Mouse (Mus musculus) midbrain, postnatal 0 days (tissue): Measurements from ENCODE around the gene Frmd5. TPM values are rescaled to one million over a fixed set of nuclear protein-coding genes. Genes with fewer than 3 reads are reported as not detected.

ENCODE experiments used
- ATAC-seq: fragments of 200-750 bp; cut with Nextera tagmentation; 2 replicates; pipeline ENCODE4 v1.8.0; 2017; ENCODE audit warnings: moderate number of reproducible peaks, mild to moderate bottlenecking, moderate TSS enrichment, moderate library complexity; ENCODE audit not compliant: low FRiP score
- DNase-seq: peaks from one replicate; pipeline ENCODE4 v3.0.0-alpha.2; 2015; ENCODE audit warnings: low spot score
- H3K27ac ChIP-seq: fragments of 300-500 bp; sonication (generic); 2 replicates; pipeline ENCODE4 v1.5.1; 2014; ENCODE audit warnings: low read depth, mild to moderate bottlenecking, low read length, mixed read lengths
- H3K27me3 ChIP-seq: fragments of 300-500 bp; sonication (generic); 2 replicates; pipeline ENCODE4 v1.6.1; 2014; ENCODE audit warnings: low read length, control low read depth, mixed read lengths; ENCODE audit not compliant: insufficient read depth
- H3K36me3 ChIP-seq: fragments of 300-500 bp; sonication (generic); 2 replicates; pipeline ENCODE4 v1.6.1; 2014; ENCODE audit warnings: low read length, control low read depth, mixed read lengths; ENCODE audit not compliant: insufficient read depth
- H3K4me1 ChIP-seq: fragments of 300-500 bp; sonication (generic); 2 replicates; pipeline ENCODE4 v1.6.1; 2014; ENCODE audit warnings: mild to moderate bottlenecking, control low read depth, antibody characterized with exemption, low read length, mixed read lengths; ENCODE audit not compliant: insufficient read depth
- H3K4me2 ChIP-seq: fragments of 300-500 bp; sonication (generic); 2 replicates; pipeline ENCODE4 v1.6.1; 2014; ENCODE audit warnings: low read depth, mild to moderate bottlenecking, low read length, mixed read lengths; ENCODE audit not compliant: poor library complexity, severe bottlenecking
- H3K4me3 ChIP-seq: fragments of 300-500 bp; sonication (generic); 2 replicates; pipeline ENCODE4 v1.5.1; 2014; ENCODE audit warnings: low read depth, mild to moderate bottlenecking, low read length, moderate library complexity
- H3K9ac ChIP-seq: fragments of 300-500 bp; sonication (generic); replicated peaks from 2 replicates; pipeline ENCODE4 v1.6.1; 2014; ENCODE audit warnings: mild to moderate bottlenecking, low read length, moderate library complexity, mixed read lengths; ENCODE audit not compliant: poor library complexity, severe bottlenecking
- H3K9me3 ChIP-seq: fragments of 300-500 bp; sonication (generic); 2 replicates; pipeline ENCODE4 v1.6.1; 2016; ENCODE audit warnings: low read length, control low read depth
- CTCF ChIP-seq: IDR thresholded peaks from 2 replicates; pipeline ENCODE4 v1.5.1; 2016; ENCODE audit warnings: antibody characterized with exemption, mild to moderate bottlenecking
- WGBS: fragments of 180-500 bp; shearing (Covaris S2); extraction: QIAGEN DNeasy Blood & Tissue Kit; methylation state at CpG from one replicate; pipeline ENCODE4 v1.1.7; 2014; 5-methylcytosine and 5-hydroxymethylcytosine counted together
- polyA plus RNA-seq: library from polyadenylated mRNA; unstranded; fragments of >200 nt; fragmentation: Nextera tagmentation; extraction: Ambion mirVana; gene quantifications from 2 replicates; pipeline ENCODE4 v1.2.1, GENCODE M21; 2015
- total RNA-seq: library from RNA; depleted of rRNA; stranded (reverse); fragments of >200 nt; gene quantifications from 2 replicates; pipeline ENCODE4 v1.2.3, GENCODE M21; 2014

The Frmd5 gene
- total and polyA plus RNA-seq, 2 experiments from 2014 or later: 14.6 to 38.3 TPM

GRCm38 (mm10) chr2:121625901-121626300 lies 181.0 kb downstream of the Frmd5 start:
- Histone ChIP-seq H3K27ac (no peak overlapping the region), H3K4me2 (no peak overlapping the region), H3K4me3 (no peak overlapping the region), H3K27me3 (no peaks in the 10 kb centered on the region), H3K4me1 (no peaks in the 10 kb centered on the region), H3K9ac (no peak overlapping the region), H3K9me3 (no peaks in the 10 kb centered on the region), H3K36me3 (no peaks in the 10 kb centered on the region)
- ATAC-seq: no peak
- no peak for TF ChIP-seq CTCF
- no peak for DNase-seq
- 82% methylated on average over 3 of the region's 3 CpGs for WGBS

- Histone ChIP-seq H3K4me3 (no peak overlapping the region), H3K9ac (no peak overlapping the region), H3K27me3 (no peaks in the 10 kb centered on the region), H3K4me2 (no peak overlapping the region), H3K36me3 (no peaks in the 10 kb centered on the region), H3K4me1 (no peaks in the 10 kb centered on the region), H3K9me3 (no peaks in the 10 kb centered on the region), H3K27ac (no peak overlapping the region)
- DNase-seq (no peak), ATAC-seq (0 out of 2 replicates have a peak, but pooled peaks have one; percentile 31)
- no peak for TF ChIP-seq CTCF
- 44% methylated on average over 13 of the region's 13 CpGs for WGBS
Observed at GRCm38 (mm10) chr2:121621262-121622163, 185.4 kb downstream of the Frmd5 start.

- Histone ChIP-seq H3K4me3 (no peak overlapping the region), H3K4me1 (no peaks in the 10 kb centered on the region), H3K27me3 (no peaks in the 10 kb centered on the region), H3K27ac (no peak overlapping the region), H3K36me3 (no peaks in the 10 kb centered on the region), H3K9ac (no peak overlapping the region), H3K9me3 (no peaks in the 10 kb centered on the region), H3K4me2 (no peak overlapping the region)
- TF ChIP-seq CTCF: no peak
- DNase-seq (no peak), ATAC-seq (no peak)
- 66% methylated on average over 7 of the region's 7 CpGs for WGBS
Observed at GRCm38 (mm10) chr2:121620582-121621261, 186.2 kb downstream of the Frmd5 start.

- no peak for TF ChIP-seq CTCF
- WGBS: 89% methylated on average over 7 of the region's 7 CpGs
Observed at GRCm38 (mm10) chr2:121615199-121615559, 191.7 kb downstream of the Frmd5 start.

GRCm38 (mm10) chr2:121614483-121615198 lies 192.2 kb downstream of the Frmd5 start:
- H3K36me3 ChIP-seq: no peaks in the 10 kb centered on the region
- no peak for ATAC-seq
- no peak for DNase-seq
- H3K4me1 ChIP-seq: peaks cover 6% of the 10 kb centered on the region; the same call in 1 of the 2 replicates
- H3K4me3 ChIP-seq: no peak overlapping the region
- H3K27me3 ChIP-seq: no peaks in the 10 kb centered on the region
- no peaks in the 10 kb centered on the region for H3K9me3 ChIP-seq
- no peak overlapping the region for H3K4me2 ChIP-seq
- no peak for TF ChIP-seq CTCF
- H3K27ac ChIP-seq: no peak overlapping the region; the same call in 1 of the 2 replicates
- whole genome bisulfite sequencing: 84% methylated on average over 9 of the region's 9 CpGs
- H3K9ac ChIP-seq: no peak overlapping the region

More at GRCm38 (mm10) chr2:121615199-121615559, 191.7 kb downstream of the Frmd5 start:
- H3K4me2 ChIP-seq: no peak overlapping the region
- no peak for DNase-seq
- H3K4me1 ChIP-seq: peaks cover 2% of the 10 kb centered on the region; the same call in 1 of the 2 replicates
- H3K36me3 ChIP-seq: no peaks in the 10 kb centered on the region
- H3K9ac ChIP-seq: no peak overlapping the region
- ATAC-seq: no peak
- no peak overlapping the region for H3K4me3 ChIP-seq
- H3K27me3 ChIP-seq: no peaks in the 10 kb centered on the region
- H3K9me3 ChIP-seq: no peaks in the 10 kb centered on the region
- H3K27ac ChIP-seq: no peak overlapping the region; the same call in 1 of the 2 replicates
